Mouse (Mus musculus) liver, embryonic 16.5 days (tissue): ENCODE measurements around the gene Tll2. TPM values are rescaled to one million over a fixed set of nuclear protein-coding genes. Genes with fewer than 3 reads are reported as not detected.

ENCODE experiments used
- ATAC-seq: fragments of 200-750 bp; cut with Nextera tagmentation; 2 replicates; pipeline ENCODE4 v1.8.0; 2017; ENCODE audit warnings: low read depth, mild to moderate bottlenecking, moderate number of reproducible peaks, moderate library complexity
- H3K27ac ChIP-seq: fragments of 300-500 bp; sonication (generic); 2 replicates; pipeline ENCODE4 v1.5.1; 2014; ENCODE audit warnings: mild to moderate bottlenecking, low read length
- H3K27me3 ChIP-seq: fragments of 300-500 bp; sonication (generic); 2 replicates; pipeline ENCODE4 v1.6.1; 2014; ENCODE audit warnings: low read depth, low read length, mixed read lengths; ENCODE audit not compliant: control insufficient read depth, insufficient read depth
- H3K36me3 ChIP-seq: fragments of 300-500 bp; sonication (generic); 2 replicates; pipeline ENCODE4 v1.6.1; 2014; ENCODE audit warnings: mild to moderate bottlenecking; ENCODE audit not compliant: control insufficient read depth, insufficient read depth
- H3K4me1 ChIP-seq: fragments of 300-500 bp; sonication (generic); 2 replicates; pipeline ENCODE4 v1.6.1; 2014; ENCODE audit warnings: low read depth, low read length, mixed read lengths; ENCODE audit not compliant: control insufficient read depth
- H3K4me2 ChIP-seq: fragments of 300-500 bp; sonication (generic); 2 replicates; pipeline ENCODE4 v1.6.1; 2014; ENCODE audit warnings: low read depth, low read length, mixed read lengths
- H3K4me3 ChIP-seq: fragments of 300-500 bp; sonication (generic); 2 replicates; pipeline ENCODE4 v1.5.1; 2014; ENCODE audit warnings: low read depth, mild to moderate bottlenecking, low read length
- H3K9ac ChIP-seq: fragments of 300-500 bp; sonication (generic); 2 replicates; pipeline ENCODE4 v1.6.1; 2014; ENCODE audit warnings: low read depth, low read length
- H3K9me3 ChIP-seq: fragments of 300-500 bp; sonication (generic); replicated peaks from 2 replicates; pipeline ENCODE4 v1.6.1; 2016; ENCODE audit warnings: low read length; ENCODE audit not compliant: control insufficient read depth
- WGBS: fragments of 180-500 bp; shearing (Covaris S2); extraction: QIAGEN DNeasy Blood & Tissue Kit; methylation state at CpG from one replicate; pipeline ENCODE4 v1.1.7; 2014; ENCODE audit not compliant: insufficient replicate concordance; 5-methylcytosine and 5-hydroxymethylcytosine counted together
- polyA plus RNA-seq: library from polyadenylated mRNA; unstranded; fragments of >200 nt; fragmentation: Nextera tagmentation; extraction: Ambion mirVana; gene quantifications from 2 replicates; pipeline ENCODE4 v1.2.1, GENCODE M21; 2015

The Tll2 gene
- polyA plus RNA-seq, 1 experiment from 2014 or later, result not detected

GRCm38 (mm10) chr19:41206041-41206810 lies 409 bp downstream of the Tll2 start:
- ATAC-seq, result no peak
- H3K27me3 ChIP-seq, result peaks cover 34% of the 10 kb centered on the region
- H3K4me1 ChIP-seq, result no peaks in the 10 kb centered on the region; the same call in none of the 2 replicates
- peak overlapping the region; percentile 31; the same call in 1 of the 2 replicates for H3K4me3 ChIP-seq
- H3K9ac ChIP-seq, result no peak overlapping the region
- no peaks in the 10 kb centered on the region; the same call in 1 of the 2 replicates for H3K36me3 ChIP-seq
- no peak overlapping the region for H3K27ac ChIP-seq
- H3K9me3 ChIP-seq, result no peaks in the 10 kb centered on the region
- peak overlapping the region; percentile 51 for H3K4me2 ChIP-seq
- 2% methylated on average over 46 of the region's 46 CpGs for WGBS

GRCm38 (mm10) chr19:41204159-41205081 lies 2.2 kb downstream of the Tll2 start:
- Histone ChIP-seq H3K27me3 (peaks cover 34% of the 10 kb centered on the region), H3K9ac (no peak overlapping the region), H3K4me2 (no peak overlapping the region), H3K9me3 (no peaks in the 10 kb centered on the region), H3K4me1 (no peaks in the 10 kb centered on the region; the same call in none of the 2 replicates), H3K27ac (no peak overlapping the region), H3K36me3 (no peaks in the 10 kb centered on the region), H3K4me3 (no peak overlapping the region)
- no peak for ATAC-seq
- WGBS, result 42% methylated on average over 11 of the region's 11 CpGs

- H3K9ac ChIP-seq, result no peak overlapping the region
- WGBS, result 70% methylated on average over 12 of the region's 12 CpGs
- no peak overlapping the region for H3K4me2 ChIP-seq
- no peaks in the 10 kb centered on the region for H3K27me3 ChIP-seq
- no peak overlapping the region for H3K27ac ChIP-seq
- H3K9me3 ChIP-seq, result no peaks in the 10 kb centered on the region
- no peak overlapping the region for H3K4me3 ChIP-seq
- ATAC-seq, result no peak
- H3K4me1 ChIP-seq, result no peaks in the 10 kb centered on the region
- H3K36me3 ChIP-seq, result no peaks in the 10 kb centered on the region
Measured at GRCm38 (mm10) chr19:41197606-41198005, 9.0 kb downstream of the Tll2 start.

- Histone ChIP-seq H3K36me3 (no peaks in the 10 kb centered on the region), H3K27ac (no peak overlapping the region), H3K9me3 (no peaks in the 10 kb centered on the region), H3K4me2 (no peak overlapping the region), H3K9ac (no peak overlapping the region), H3K4me3 (no peak overlapping the region), H3K27me3 (no peaks in the 10 kb centered on the region), H3K4me1 (no peaks in the 10 kb centered on the region)
- 83% methylated on average over 1 of the region's 1 CpGs for WGBS
- no peak for ATAC-seq
Measured at GRCm38 (mm10) chr19:41193379-41193778, 13.3 kb downstream of the Tll2 start.

- no peak overlapping the region for H3K9ac ChIP-seq
- H3K4me1 ChIP-seq, result no peaks in the 10 kb centered on the region
- no peak overlapping the region for H3K4me3 ChIP-seq
- H3K9me3 ChIP-seq, result no peaks in the 10 kb centered on the region
- no peaks in the 10 kb centered on the region for H3K27me3 ChIP-seq
- H3K27ac ChIP-seq, result no peak overlapping the region
- no peak overlapping the region for H3K4me2 ChIP-seq
- WGBS, result 72% methylated on average over 4 of the region's 4 CpGs
- H3K36me3 ChIP-seq, result no peaks in the 10 kb centered on the region
- ATAC-seq, result no peak
Measured at GRCm38 (mm10) chr19:41192953-41193352, 13.7 kb downstream of the Tll2 start.

GRCm38 (mm10) chr19:41191724-41192123 lies 14.9 kb downstream of the Tll2 start:
- WGBS, result 61% methylated on average over 9 of the region's 9 CpGs
- Histone ChIP-seq H3K9me3 (no peaks in the 10 kb centered on the region), H3K4me3 (no peak overlapping the region), H3K27ac (no peak overlapping the region), H3K27me3 (no peaks in the 10 kb centered on the region), H3K4me1 (no peaks in the 10 kb centered on the region), H3K9ac (no peak overlapping the region), H3K4me2 (no peak overlapping the region), H3K36me3 (no peaks in the 10 kb centered on the region)
- ATAC-seq, result no peak

- WGBS, result 55% methylated on average over 6 of the region's 6 CpGs
- Histone ChIP-seq H3K27me3 (no peaks in the 10 kb centered on the region), H3K4me1 (no peaks in the 10 kb centered on the region), H3K4me2 (no peak overlapping the region), H3K4me3 (no peak overlapping the region), H3K27ac (no peak overlapping the region), H3K9ac (no peak overlapping the region), H3K9me3 (no peaks in the 10 kb centered on the region), H3K36me3 (no peaks in the 10 kb centered on the region)
- ATAC-seq, result no peak
Measured at GRCm38 (mm10) chr19:41190876-41191434, 15.7 kb downstream of the Tll2 start.

GRCm38 (mm10) chr19:41177331-41177730 lies 29.3 kb downstream of the Tll2 start:
- Histone ChIP-seq H3K9ac (no peak overlapping the region), H3K9me3 (no peaks in the 10 kb centered on the region), H3K4me2 (no peak overlapping the region), H3K36me3 (no peaks in the 10 kb centered on the region), H3K4me1 (no peaks in the 10 kb centered on the region), H3K27ac (no peak overlapping the region), H3K27me3 (no peaks in the 10 kb centered on the region), H3K4me3 (no peak overlapping the region)
- ATAC-seq, result no peak
- WGBS, result 31% methylated on average over 6 of the region's 6 CpGs
